Mouse (Mus musculus): ENCODE results near the gene Tln2. TPM values are rescaled to one million over a fixed set of nuclear protein-coding genes. Genes with fewer than 3 reads are reported as not detected.

Gene Tln2
- total RNA-seq, 1 experiment: 20.2 TPM

DNA sequence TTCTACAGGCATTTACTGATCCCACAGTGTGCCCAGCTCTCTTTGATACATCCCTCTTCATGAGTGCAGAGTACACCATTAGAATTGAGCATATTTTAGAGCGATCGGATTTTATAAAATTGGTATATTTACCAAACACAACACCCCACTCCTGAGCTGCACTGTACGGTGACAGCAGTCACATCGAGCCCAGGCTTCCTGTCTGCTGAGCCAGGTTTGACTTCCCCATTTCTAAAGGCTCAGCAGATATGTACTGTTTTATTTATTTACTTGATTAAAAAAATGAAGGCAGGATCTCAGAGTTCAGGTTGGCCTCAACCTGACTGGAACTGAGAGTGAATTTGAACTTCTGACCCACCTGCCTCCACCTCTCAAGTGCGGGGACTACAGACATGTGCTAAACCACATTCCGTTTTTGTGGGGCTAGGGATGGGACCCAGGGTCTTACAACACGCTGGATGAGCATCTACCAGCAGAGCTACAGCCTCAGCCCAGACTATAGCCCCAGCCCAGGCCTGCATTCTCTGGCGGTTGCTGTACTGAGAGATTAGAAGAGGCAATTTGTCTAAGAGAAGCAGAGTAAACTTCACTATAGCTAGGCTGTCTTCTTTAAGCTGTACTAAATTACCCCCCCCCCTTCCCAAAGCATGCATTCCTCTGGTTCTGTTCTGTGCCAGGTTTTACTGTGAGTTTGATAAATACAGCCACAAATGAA, 292.1 kb downstream of the Tln2 start:
- Histone ChIP-seq H3K9me3 (ENCODE audit: control insufficient read depth, insufficient read depth, low read depth, low read length) (no peaks in the 10 kb centered on the region), H3K36me3 (ENCODE audit: control insufficient read depth, insufficient read depth, low read length, poor library complexity, severe bottlenecking) (no peaks in the 10 kb centered on the region), H3K4me1 (ENCODE audit: control insufficient read depth in 2 of 2, insufficient read depth in 2 of 2, low read length in 2 of 2, poor library complexity in 1 of 2) (no peaks in the 10 kb centered on the region), H3K4me3 (ENCODE audit: insufficient read depth in 1 of 2, low read depth in 1 of 2, low read length in 2 of 2, poor library complexity in 1 of 2, severe bottlenecking in 1 of 2) (no peak overlapping the region), H3K9ac (ENCODE audit: insufficient read depth, low read depth, low read length, poor library complexity, severe bottlenecking) (no peak overlapping the region), H3K27ac (ENCODE audit: insufficient read depth, low read depth, low read length, poor library complexity, severe bottlenecking) (no peak overlapping the region)
- TF ChIP-seq HCFC1 (IDR thresholded peaks at IDR 0.05; ENCODE audit: borderline replicate concordance, insufficient read depth, low read length): no peak
- no peak for TF ChIP-seq CHD2 (IDR thresholded peaks at IDR 0.05; ENCODE audit: low read depth, low read length)
- TF ChIP-seq ZNF384 (IDR thresholded peaks at IDR 0.05; ENCODE audit: low read depth, low read length): no peak
- TF ChIP-seq MAFK (IDR thresholded peaks at IDR 0.05; ENCODE audit: insufficient read depth, low read depth, low read length): no peak
- TF ChIP-seq ZC3H11A (IDR thresholded peaks at IDR 0.05; ENCODE audit: borderline replicate concordance, low read depth, low read length): no peak
- in situ Hi-C loops (cut with MboI; ENCODE audit: low sequenced_read_pairs in 2 of 2, unreplicated experiment in 2 of 2): no loop called here
- no peak for DNase-seq (ENCODE audit: low read depth, low spot score)

- Histone ChIP-seq H3K9me3 (ENCODE audit: control insufficient read depth, insufficient read depth, low read depth, low read length) (no peaks in the 10 kb centered on the region), H3K4me3 (ENCODE audit: insufficient read depth in 1 of 2, low read depth in 1 of 2, low read length in 2 of 2, poor library complexity in 1 of 2, severe bottlenecking in 1 of 2) (no peak overlapping the region), H3K36me3 (ENCODE audit: control insufficient read depth, insufficient read depth, low read length, poor library complexity, severe bottlenecking) (no peaks in the 10 kb centered on the region), H3K4me1 (ENCODE audit: control insufficient read depth in 2 of 2, insufficient read depth in 2 of 2, low read length in 2 of 2, poor library complexity in 1 of 2) (peaks cover 3 to 4% of the 10 kb centered on the region in 2 experiments; a peak in 1 of 4 replicates), H3K27ac (ENCODE audit: insufficient read depth, low read depth, low read length, poor library complexity, severe bottlenecking) (no peak overlapping the region), H3K9ac (ENCODE audit: insufficient read depth, low read depth, low read length, poor library complexity, severe bottlenecking) (no peak overlapping the region)
- in situ Hi-C loops (cut with MboI; ENCODE audit: low sequenced_read_pairs in 2 of 2, unreplicated experiment in 2 of 2): no loop called here
- DNase-seq (ENCODE audit: low read depth, low spot score): no peak
- TF ChIP-seq MAFK (IDR thresholded peaks at IDR 0.05; ENCODE audit: insufficient read depth, low read depth, low read length) (no peak), HCFC1 (IDR thresholded peaks at IDR 0.05; ENCODE audit: borderline replicate concordance, insufficient read depth, low read length) (no peak), CHD2 (IDR thresholded peaks at IDR 0.05; ENCODE audit: low read depth, low read length) (no peak), ZNF384 (IDR thresholded peaks at IDR 0.05; ENCODE audit: low read depth, low read length) (no peak), ZC3H11A (IDR thresholded peaks at IDR 0.05; ENCODE audit: borderline replicate concordance, low read depth, low read length) (no peak)
Measured at GRCm38 (mm10) chr9:67265513-67265912, 294.0 kb downstream of the Tln2 start.

- H3K4me1 ChIP-seq (ENCODE audit: control insufficient read depth in 2 of 2, insufficient read depth in 2 of 2, low read length in 2 of 2, poor library complexity in 1 of 2): peaks cover 3 to 7% of the 10 kb centered on the region in 2 experiments; a peak in 3 of 4 replicates
- DNase-seq (ENCODE audit: low read depth, low spot score): no peak
- H3K27ac ChIP-seq (ENCODE audit: insufficient read depth, low read depth, low read length, poor library complexity, severe bottlenecking): no peak overlapping the region
Measured at GRCm38 (mm10) chr9:67264896-67265295, 294.6 kb downstream of the Tln2 start.

GRCm38 (mm10) chr9:67260835-67261599, 298.5 kb downstream of the Tln2 start:
- Histone ChIP-seq H3K4me3 (ENCODE audit: insufficient read depth in 1 of 2, low read depth in 1 of 2, low read length in 2 of 2, poor library complexity in 1 of 2, severe bottlenecking in 1 of 2) (peak overlapping the region in 1 of 2 experiments; percentile 4; a peak in 1 of 4 replicates), H3K4me1 (ENCODE audit: control insufficient read depth in 2 of 2, insufficient read depth in 2 of 2, low read length in 2 of 2, poor library complexity in 1 of 2) (peaks cover 3 to 12% of the 10 kb centered on the region in 2 experiments; a peak in 3 of 4 replicates), H3K27ac (ENCODE audit: insufficient read depth, low read depth, low read length, poor library complexity, severe bottlenecking) (peak overlapping the region; percentile 50; the same call in 1 of the 2 replicates), H3K9me3 (ENCODE audit: control insufficient read depth, insufficient read depth, low read depth, low read length) (no peaks in the 10 kb centered on the region), H3K9ac (ENCODE audit: insufficient read depth, low read depth, low read length, poor library complexity, severe bottlenecking) (no peak overlapping the region), H3K36me3 (ENCODE audit: control insufficient read depth, insufficient read depth, low read length, poor library complexity, severe bottlenecking) (no peaks in the 10 kb centered on the region; the same call in 1 of the 2 replicates)
- in situ Hi-C loops (cut with MboI; ENCODE audit: low sequenced_read_pairs in 2 of 2, unreplicated experiment in 2 of 2): no loop called here
- peak; percentile 51 for DNase-seq (ENCODE audit: low read depth, low spot score)
- TF ChIP-seq MAFK (IDR thresholded peaks at IDR 0.05; ENCODE audit: insufficient read depth, low read depth, low read length): no peak
- TF ChIP-seq HCFC1 (IDR thresholded peaks at IDR 0.05; ENCODE audit: borderline replicate concordance, insufficient read depth, low read length): no peak
- no peak for TF ChIP-seq CHD2 (IDR thresholded peaks at IDR 0.05; ENCODE audit: low read depth, low read length)
- TF ChIP-seq ZNF384 (IDR thresholded peaks at IDR 0.05; ENCODE audit: low read depth, low read length): no peak
- no peak for TF ChIP-seq ZC3H11A (IDR thresholded peaks at IDR 0.05; ENCODE audit: borderline replicate concordance, low read depth, low read length)

More at GRCm38 (mm10) chr9:67264896-67265295, 294.6 kb downstream of the Tln2 start:
- in situ Hi-C loops (cut with MboI; ENCODE audit: low sequenced_read_pairs in 2 of 2, unreplicated experiment in 2 of 2): no loop called here
- Histone ChIP-seq H3K9ac (ENCODE audit: insufficient read depth, low read depth, low read length, poor library complexity, severe bottlenecking) (no peak overlapping the region), H3K9me3 (ENCODE audit: control insufficient read depth, insufficient read depth, low read depth, low read length) (no peaks in the 10 kb centered on the region), H3K36me3 (ENCODE audit: control insufficient read depth, insufficient read depth, low read length, poor library complexity, severe bottlenecking) (no peaks in the 10 kb centered on the region), H3K4me3 (ENCODE audit: insufficient read depth in 1 of 2, low read depth in 1 of 2, low read length in 2 of 2, poor library complexity in 1 of 2, severe bottlenecking in 1 of 2) (no peak overlapping the region)
- TF ChIP-seq HCFC1 (IDR thresholded peaks at IDR 0.05; ENCODE audit: borderline replicate concordance, insufficient read depth, low read length): no peak
- no peak for TF ChIP-seq MAFK (IDR thresholded peaks at IDR 0.05; ENCODE audit: insufficient read depth, low read depth, low read length)
- TF ChIP-seq ZC3H11A (IDR thresholded peaks at IDR 0.05; ENCODE audit: borderline replicate concordance, low read depth, low read length): no peak
- TF ChIP-seq ZNF384 (IDR thresholded peaks at IDR 0.05; ENCODE audit: low read depth, low read length): no peak
- no peak for TF ChIP-seq CHD2 (IDR thresholded peaks at IDR 0.05; ENCODE audit: low read depth, low read length)

Measured in ES-E14 (cell line).